Mouse (Mus musculus) liver, postnatal 0 days (tissue): Measurements from ENCODE around the gene Chst15. TPM values are rescaled to one million over a fixed set of nuclear protein-coding genes. Genes with fewer than 3 reads are reported as not detected.
A peak's percentile ranks its signal among the peaks of the same experiment; 100 is the strongest.

ENCODE experiments used
- ATAC-seq: fragments of 200-750 bp; cut with Nextera tagmentation; 2 replicates; pipeline ENCODE4 v1.8.0; 2017; ENCODE audit warnings: mild to moderate bottlenecking, moderate library complexity
- DNase-seq: peaks from one replicate; pipeline ENCODE4 v3.0.0-alpha.2; 2016
- H3K27ac ChIP-seq: fragments of 300-500 bp; sonication (generic); 2 replicates; pipeline ENCODE4 v1.5.1; 2014; ENCODE audit warnings: antibody characterized with exemption, moderate library complexity, mild to moderate bottlenecking, low read depth
- H3K27me3 ChIP-seq: fragments of 300-500 bp; sonication (generic); 2 replicates; pipeline ENCODE4 v1.6.1; 2014; ENCODE audit warnings: low read length, control low read depth, mixed read lengths; ENCODE audit not compliant: insufficient read depth
- H3K36me3 ChIP-seq: fragments of 300-500 bp; sonication (generic); replicated peaks from 2 replicates; pipeline ENCODE4 v1.6.1; 2014; ENCODE audit warnings: mild to moderate bottlenecking, control low read depth, low read length, moderate library complexity, mixed read lengths; ENCODE audit not compliant: insufficient read depth
- H3K4me1 ChIP-seq: fragments of 300-500 bp; sonication (generic); 2 replicates; pipeline ENCODE4 v1.6.1; 2014; ENCODE audit warnings: antibody characterized with exemption, mild to moderate bottlenecking, control low read depth; ENCODE audit not compliant: insufficient read depth
- H3K4me2 ChIP-seq: fragments of 300-500 bp; sonication (generic); 2 replicates; pipeline ENCODE4 v1.6.1; 2014; ENCODE audit warnings: low read depth, mild to moderate bottlenecking, low read length, moderate library complexity, mixed read lengths
- H3K4me3 ChIP-seq: fragments of 300-500 bp; sonication (generic); 2 replicates; pipeline ENCODE4 v1.5.1; 2014; ENCODE audit warnings: low read depth, low read length
- H3K9ac ChIP-seq: fragments of 300-500 bp; sonication (generic); replicated peaks from 2 replicates; pipeline ENCODE4 v1.6.1; 2014; ENCODE audit warnings: mild to moderate bottlenecking, moderate library complexity
- H3K9me3 ChIP-seq: fragments of 300-500 bp; sonication (generic); 2 replicates; pipeline ENCODE4 v1.6.1; 2016; ENCODE audit warnings: mild to moderate bottlenecking, control low read depth, low read length, mixed read lengths
- CTCF ChIP-seq: sonication (generic); IDR thresholded peaks from 2 replicates; pipeline ENCODE4 v1.5.1; 2016; ENCODE audit warnings: antibody characterized with exemption, low read depth
- EP300 ChIP-seq: IDR thresholded peaks from 2 replicates; pipeline ENCODE4 v1.6.1; 2016; ENCODE audit warnings: antibody characterized with exemption, low read depth, mild to moderate bottlenecking
- WGBS: fragments of 180-500 bp; shearing (Covaris S2); extraction: QIAGEN DNeasy Blood & Tissue Kit; methylation state at CpG from one replicate; pipeline ENCODE4 v1.1.7; 2014; ENCODE audit not compliant: insufficient replicate concordance; 5-methylcytosine and 5-hydroxymethylcytosine counted together
- polyA plus RNA-seq: library from polyadenylated mRNA; unstranded; fragments of >200 nt; fragmentation: Nextera tagmentation; extraction: Ambion mirVana; gene quantifications from 2 replicates; pipeline ENCODE4 v1.2.1, GENCODE M21; 2015

Gene Chst15
- polyA plus RNA-seq, 1 experiment from 2014 or later: 5.4 TPM

DNA sequence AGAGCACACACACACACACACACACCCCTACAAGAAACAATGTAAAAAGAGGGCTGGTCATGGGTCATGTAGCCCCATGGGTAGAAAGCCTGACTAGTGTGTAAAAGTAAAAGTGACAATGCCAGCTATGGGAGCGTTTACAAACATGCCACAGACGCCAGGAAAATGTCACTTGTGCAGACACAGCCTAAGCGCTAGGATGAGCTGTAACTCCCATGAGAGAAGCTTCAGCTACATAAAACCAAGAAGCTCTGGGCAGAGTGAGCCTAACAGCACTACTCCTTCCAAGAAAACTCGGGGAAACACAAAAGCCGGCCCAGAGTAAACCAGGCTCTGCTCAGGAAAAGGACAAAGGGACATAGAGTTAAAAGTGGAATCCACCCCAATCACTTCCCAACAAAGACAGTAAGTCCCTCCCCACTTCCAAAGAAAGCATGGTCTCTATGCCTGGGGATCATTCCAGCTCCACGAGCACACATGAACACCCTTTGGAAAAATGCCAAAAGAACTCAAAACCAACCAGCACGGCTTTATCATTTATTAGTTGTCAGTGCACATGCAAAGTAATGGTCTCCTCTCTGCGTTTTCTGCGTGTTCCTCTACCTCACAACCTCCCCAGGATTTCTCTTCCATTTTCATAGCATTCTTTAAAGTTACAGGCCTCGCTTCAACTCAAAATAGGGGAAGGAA is 93.4 kb downstream of the Chst15 start:
- DNase-seq (no peak), ATAC-seq (no peak)
- no peak overlapping the region for H3K4me3 ChIP-seq
- H3K9ac ChIP-seq: no peak overlapping the region
- H3K4me1 ChIP-seq: no peaks in the 10 kb centered on the region
- no peak overlapping the region for H3K4me2 ChIP-seq
- no peak for TF ChIP-seq CTCF
- no peak for TF ChIP-seq EP300
- no peaks in the 10 kb centered on the region for H3K27me3 ChIP-seq
- 56% methylated on average over 10 of the region's 10 CpGs for WGBS
- H3K36me3 ChIP-seq: no peaks in the 10 kb centered on the region
- no peak overlapping the region for H3K27ac ChIP-seq
- no peaks in the 10 kb centered on the region for H3K9me3 ChIP-seq

- WGBS: 70% methylated on average over 10 of the region's 10 CpGs
- H3K36me3 ChIP-seq: no peaks in the 10 kb centered on the region
- H3K9ac ChIP-seq: no peak overlapping the region
- H3K4me3 ChIP-seq: no peak overlapping the region
- TF ChIP-seq EP300: no peak
- no peak for TF ChIP-seq CTCF
- ATAC-seq (no peak), DNase-seq (no peak)
- H3K4me1 ChIP-seq: no peaks in the 10 kb centered on the region
- no peak overlapping the region for H3K27ac ChIP-seq
- H3K27me3 ChIP-seq: 0 out of 2 replicates have a peak, but pooled peaks cover 6% of the 10 kb centered on the region
- H3K4me2 ChIP-seq: no peak overlapping the region
- no peaks in the 10 kb centered on the region for H3K9me3 ChIP-seq
Measured at GRCm38 (mm10) chr7:132214031-132214430, 103.0 kb downstream of the Chst15 start.

GRCm38 (mm10) chr7:132213460-132213859 is 103.6 kb downstream of the Chst15 start:
- TF ChIP-seq CTCF (peak; percentile 77), EP300 (no peak)
- Histone ChIP-seq H3K36me3 (no peaks in the 10 kb centered on the region), H3K4me3 (no peak overlapping the region), H3K4me1 (no peaks in the 10 kb centered on the region), H3K4me2 (no peak overlapping the region), H3K9me3 (no peaks in the 10 kb centered on the region), H3K27ac (no peak overlapping the region), H3K9ac (no peak overlapping the region), H3K27me3 (0 out of 2 replicates have a peak, but pooled peaks cover 6% of the 10 kb centered on the region)
- no peak for ATAC-seq
- 10% methylated on average over 8 of the region's 8 CpGs for WGBS
- DNase-seq: peak; percentile 55

GRCm38 (mm10) chr7:132211920-132212701 is 104.9 kb downstream of the Chst15 start:
- TF ChIP-seq CTCF (no peak), EP300 (no peak)
- Histone ChIP-seq H3K4me3 (no peak overlapping the region), H3K9me3 (no peaks in the 10 kb centered on the region), H3K27me3 (0 out of 2 replicates have a peak, but pooled peaks cover 6% of the 10 kb centered on the region), H3K36me3 (no peaks in the 10 kb centered on the region), H3K27ac (no peak overlapping the region), H3K4me1 (no peaks in the 10 kb centered on the region), H3K4me2 (no peak overlapping the region), H3K9ac (no peak overlapping the region)
- WGBS: 69% methylated on average over 6 of the region's 6 CpGs
- DNase-seq: no peak
- ATAC-seq: no peak

DNA sequence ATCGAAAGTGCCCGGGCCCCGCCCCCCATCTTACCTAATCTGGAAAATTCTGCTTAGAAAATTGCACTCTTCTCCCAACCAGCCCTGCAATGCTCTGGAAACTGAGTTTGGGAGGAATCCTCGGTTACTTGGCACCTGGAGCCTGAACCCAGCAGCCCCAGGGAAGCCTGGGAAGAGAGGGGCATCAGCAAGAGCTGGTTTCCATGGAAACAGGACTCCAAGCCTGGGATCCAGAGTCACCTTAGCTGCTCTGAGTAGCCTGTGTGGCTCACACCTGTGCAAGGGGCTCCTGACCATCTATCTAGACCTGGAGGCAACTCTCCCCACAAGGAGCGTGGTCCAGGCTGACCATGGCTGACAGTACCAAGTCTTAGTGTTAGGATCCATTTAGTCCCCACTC is 106.4 kb downstream of the Chst15 start:
- no peaks in the 10 kb centered on the region for H3K9me3 ChIP-seq
- no peak for DNase-seq
- H3K27ac ChIP-seq: no peak overlapping the region
- no peak for ATAC-seq
- H3K4me2 ChIP-seq: no peak overlapping the region
- WGBS: 73% methylated on average over 5 of the region's 5 CpGs
- H3K27me3 ChIP-seq: 0 out of 2 replicates have a peak, but pooled peaks cover 6% of the 10 kb centered on the region
- no peaks in the 10 kb centered on the region for H3K36me3 ChIP-seq
- TF ChIP-seq CTCF (no peak), EP300 (no peak)
- no peak overlapping the region for H3K4me3 ChIP-seq
- no peaks in the 10 kb centered on the region for H3K4me1 ChIP-seq
- H3K9ac ChIP-seq: no peak overlapping the region

GRCm38 (mm10) chr7:132208946-132209651 is 107.9 kb downstream of the Chst15 start:
- DNase-seq (no peak), ATAC-seq (no peak)
- H3K9ac ChIP-seq: no peak overlapping the region
- TF ChIP-seq CTCF (no peak), EP300 (no peak)
- 0 out of 2 replicates have a peak, but pooled peaks cover 6% of the 10 kb centered on the region for H3K27me3 ChIP-seq
- no peaks in the 10 kb centered on the region for H3K36me3 ChIP-seq
- H3K27ac ChIP-seq: no peak overlapping the region
- H3K4me2 ChIP-seq: no peak overlapping the region
- no peaks in the 10 kb centered on the region for H3K4me1 ChIP-seq
- WGBS: 77% methylated on average over 9 of the region's 9 CpGs
- H3K4me3 ChIP-seq: no peak overlapping the region
- H3K9me3 ChIP-seq: no peaks in the 10 kb centered on the region
